Mouse (Mus musculus): ENCODE results near the gene Ckap2l.

- TF ChIP-seq CTCF (IDR thresholded peaks at IDR 0.05) = no peak
- no peak for TF ChIP-seq POLR2A (IDR thresholded peaks at IDR 0.05; ENCODE audit: insufficient read depth, low read depth, low read length)
- TF ChIP-seq EP300 (IDR thresholded peaks at IDR 0.05; ENCODE audit: insufficient read depth, low read depth, low read length) = no peak
These were observed 53.2 kb downstream of the Ckap2l start for GRCm38 (mm10) chr2:129243786-129244185.

Measured in heart, adult 2 months (tissue).